Mouse (Mus musculus): ENCODE data around the gene Ints5. TPM values are rescaled to one million over a fixed set of nuclear protein-coding genes. Genes with fewer than 3 reads are reported as not detected.

The Ints5 gene
- polyA plus RNA-seq, 1 experiment = 21.2 TPM

DNA sequence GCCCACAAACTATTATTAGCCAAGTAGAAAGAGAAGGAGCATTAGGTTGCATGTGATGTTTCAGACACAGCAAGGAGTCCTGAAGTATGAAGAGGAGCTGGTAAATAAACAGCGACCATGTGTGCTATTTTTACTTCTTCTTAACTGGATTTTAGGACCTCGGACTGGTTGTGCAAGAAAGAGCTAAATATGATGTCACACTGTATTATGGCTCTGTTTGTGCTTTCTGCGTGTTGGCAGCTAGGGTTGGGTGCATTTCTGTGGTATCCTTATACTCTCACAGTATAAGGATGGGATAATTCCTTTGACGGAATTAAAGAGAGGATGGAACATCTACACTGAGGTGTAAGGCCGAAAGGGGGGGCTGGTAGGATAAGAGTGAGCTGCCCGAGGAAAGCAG, 52.4 kb downstream of the Ints5 start:
- 74% methylated on average over 6 of the region's 6 CpGs for WGBS
- DNase-seq (ENCODE audit: low read depth in 1 of 2, low spot score in 2 of 2) = no peak
- H3K4me3 ChIP-seq (ENCODE audit: extremely low read depth, insufficient read depth, insufficient read length) = no peak overlapping the region
- H3K4me1 ChIP-seq (ENCODE audit: control insufficient read depth, insufficient read depth, insufficient read length) = peaks cover 17% of the 10 kb centered on the region
- TF ChIP-seq POLR2A (IDR thresholded peaks at IDR 0.05; ENCODE audit: low read depth, low read length) (no peak), CTCF (IDR thresholded peaks at IDR 0.05; ENCODE audit: extremely low read depth, insufficient read depth, insufficient read length, insufficient replicate concordance) (no peak)
- H3K36me3 ChIP-seq (ENCODE audit: control insufficient read depth, insufficient read depth, low read length) = peaks cover 46% of the 10 kb centered on the region
- H3K27me3 ChIP-seq (ENCODE audit: control insufficient read depth, insufficient read depth, low read length) = no peaks in the 10 kb centered on the region
- H3K27ac ChIP-seq (ENCODE audit: insufficient read depth, low read length) = no peak overlapping the region

- peaks cover 10% of the 10 kb centered on the region for H3K4me1 ChIP-seq (ENCODE audit: control insufficient read depth, insufficient read depth, insufficient read length)
- no peak for DNase-seq (ENCODE audit: low read depth in 1 of 2, low spot score in 2 of 2)
- H3K36me3 ChIP-seq (ENCODE audit: control insufficient read depth, insufficient read depth, low read length) = peaks cover 57% of the 10 kb centered on the region
- no peak overlapping the region for H3K27ac ChIP-seq (ENCODE audit: insufficient read depth, low read length)
- WGBS = 79% methylated on average over 7 of the region's 7 CpGs
- TF ChIP-seq POLR2A (IDR thresholded peaks at IDR 0.05; ENCODE audit: low read depth, low read length) (no peak), CTCF (IDR thresholded peaks at IDR 0.05; ENCODE audit: extremely low read depth, insufficient read depth, insufficient read length, insufficient replicate concordance) (no peak)
- H3K4me3 ChIP-seq (ENCODE audit: extremely low read depth, insufficient read depth, insufficient read length) = no peak overlapping the region
- no peaks in the 10 kb centered on the region for H3K27me3 ChIP-seq (ENCODE audit: control insufficient read depth, insufficient read depth, low read length)
Measured at GRCm38 (mm10) chr19:8946929-8947328, 54.1 kb downstream of the Ints5 start.

Other genes with a start within 250 kb of the Ints5 start
- 0.05 and 0.07 TPM in 2 replicates for gene Chrm1, start 229.2 kb upstream of the Ints5 start, polyA plus RNA-seq (2012; rRNA removed)
- gene Slc3a2, start 169.6 kb upstream of the Ints5 start, polyA plus RNA-seq (2012; rRNA removed) = 122 and 129 TPM in 2 replicates
- gene Wdr74, start 157.2 kb upstream of the Ints5 start, polyA plus RNA-seq (2012; rRNA removed) = 26.2 and 30.2 TPM in 2 replicates
- gene 1700092M07Rik, start 152.3 kb upstream of the Ints5 start, polyA plus RNA-seq (2012; rRNA removed) = not detected in 2 replicates
- gene Stx5a, start 151.6 kb upstream of the Ints5 start, polyA plus RNA-seq (2012; rRNA removed) = 52.8 and 53.0 TPM in 2 replicates
- 80.2 and 104 TPM in 2 replicates for gene Nxf1, start 135.9 kb upstream of the Ints5 start, polyA plus RNA-seq (2012; rRNA removed)
- gene Tmem223, start 122.0 kb upstream of the Ints5 start, polyA plus RNA-seq (2012; rRNA removed) = 86.1 and 135 TPM in 2 replicates
- 87.9 and 117 TPM in 2 replicates for gene Tmem179b, start 118.5 kb upstream of the Ints5 start, polyA plus RNA-seq (2012; rRNA removed)
- gene Taf6l, start 106.6 kb upstream of the Ints5 start, polyA plus RNA-seq (2012; rRNA removed) = 11.3 and 15.8 TPM in 2 replicates
- 27.9 and 30.3 TPM in 2 replicates for gene Polr2g, start 94.4 kb upstream of the Ints5 start, polyA plus RNA-seq (2012; rRNA removed)
- 2.4 and 2.5 TPM in 2 replicates for gene Zbtb3, start 90.5 kb upstream of the Ints5 start, polyA plus RNA-seq (2012; rRNA removed)
- 13.2 and 14.2 TPM in 2 replicates for gene Ttc9c, start 73.7 kb upstream of the Ints5 start, polyA plus RNA-seq (2012; rRNA removed)
- gene Hnrnpul2, start 73.0 kb upstream of the Ints5 start, polyA plus RNA-seq (2012; rRNA removed) = 22.0 and 25.4 TPM in 2 replicates
- not detected in 2 replicates for gene AC129217.1, start 63.2 kb upstream of the Ints5 start, polyA plus RNA-seq (2012; rRNA removed)
- 91.7 and 116 TPM in 2 replicates for gene Bscl2, start 55.5 kb upstream of the Ints5 start, polyA plus RNA-seq (2012; rRNA removed)
- gene Gng3, start 53.8 kb upstream of the Ints5 start, polyA plus RNA-seq (2012; rRNA removed) = 0.05 and 0.09 TPM in 2 replicates
- gene Lrrn4cl, start 42.2 kb upstream of the Ints5 start, polyA plus RNA-seq (2012; rRNA removed) = 0.23 and 0.27 TPM in 2 replicates
- 57.9 and 80.6 TPM in 2 replicates for gene Ubxn1, start 21.5 kb upstream of the Ints5 start, polyA plus RNA-seq (2012; rRNA removed)
- 20.8 and 27.9 TPM in 2 replicates for gene Uqcc3, start 12.1 kb upstream of the Ints5 start, polyA plus RNA-seq (2012; rRNA removed)
- gene Lbhd1, start 9.3 kb upstream of the Ints5 start, polyA plus RNA-seq (2012; rRNA removed) = 0.94 and 1.4 TPM in 2 replicates
- gene Gm49403, start 9.1 kb upstream of the Ints5 start, polyA plus RNA-seq (2012; rRNA removed) = not detected in 2 replicates
- 11.5 and 15.2 TPM in 2 replicates for gene 1810009A15Rik, start 4.2 kb upstream of the Ints5 start, polyA plus RNA-seq (2012; rRNA removed)
- gene Gm49416, start 4.1 kb upstream of the Ints5 start, polyA plus RNA-seq (2012; rRNA removed) = 1.2 TPM in 1 of 2 replicates, not detected in the other
- gene Ganab, start 5.1 kb downstream of the Ints5 start, polyA plus RNA-seq (2012; rRNA removed) = 85.2 and 86.9 TPM in 2 replicates
- 86.0 and 93.4 TPM in 2 replicates for gene B3gat3, start 27.4 kb downstream of the Ints5 start, polyA plus RNA-seq (2012; rRNA removed)
- 10.0 and 11.9 TPM in 2 replicates for gene Rom1, start 36.4 kb downstream of the Ints5 start, polyA plus RNA-seq (2012; rRNA removed)
- gene Eml3, start 36.5 kb downstream of the Ints5 start, polyA plus RNA-seq (2012; rRNA removed) = 72.3 and 77.7 TPM in 2 replicates
- 35.0 and 37.7 TPM in 2 replicates for gene Mta2, start 48.9 kb downstream of the Ints5 start, polyA plus RNA-seq (2012; rRNA removed)
- gene Tut1, start 60.8 kb downstream of the Ints5 start, polyA plus RNA-seq (2012; rRNA removed) = 18.3 and 22.3 TPM in 2 replicates
- 206 and 242 TPM in 2 replicates for gene Eef1g, start 74.0 kb downstream of the Ints5 start, polyA plus RNA-seq (2012; rRNA removed)
- 6.9 and 8.0 TPM in 2 replicates for gene Ahnak, start 96.3 kb downstream of the Ints5 start, polyA plus RNA-seq (2012; rRNA removed)
- gene Scgb1a1, start 195.0 kb downstream of the Ints5 start, polyA plus RNA-seq (2012; rRNA removed) = 0.26 and 0.91 TPM in 2 replicates
- gene Asrgl1, start 242.6 kb downstream of the Ints5 start, polyA plus RNA-seq (2012; rRNA removed) = 4.5 and 6.2 TPM in 2 replicates

Data from spleen, adult 2 months (tissue).